Mouse (Mus musculus): ENCODE results near the gene Atf3. TPM values are rescaled to one million over a fixed set of nuclear protein-coding genes. Genes with fewer than 3 reads are reported as not detected.

Atf3 gene
- polyA plus RNA-seq, 1 experiment from 2014 or later: 14.0 TPM

- Histone ChIP-seq H3K36me3 (no peaks in the 10 kb centered on the region), H3K4me2 (no peak overlapping the region), H3K27me3 (replicated peaks) (no peaks in the 10 kb centered on the region; the same call in 1 of the 2 replicates), H3K4me3 (no peak overlapping the region), H3K9ac (no peak overlapping the region), H3K27ac (replicated peaks) (no peak overlapping the region), H3K4me1 (peaks cover 2% of the 10 kb centered on the region; the same call in 1 of the 2 replicates), H3K9me3 (no peaks in the 10 kb centered on the region)
- no peak for ATAC-seq (ENCODE audit: extremely low read depth, insufficient number of reproducible peaks, low FRiP score, low TSS enrichment)
- WGBS: 34% methylated on average over 2 of the region's 2 CpGs
Observed at GRCm38 (mm10) chr1:191211096-191211495, 6.7 kb downstream of the Atf3 start.

- no peak for ATAC-seq (ENCODE audit: extremely low read depth, insufficient number of reproducible peaks, low FRiP score, low TSS enrichment)
Observed at GRCm38 (mm10) chr1:191205791-191206190, 12.0 kb downstream of the Atf3 start.

GRCm38 (mm10) chr1:191204876-191205275, 13.0 kb downstream of the Atf3 start:
- 64% methylated on average over 5 of the region's 5 CpGs for WGBS
- Histone ChIP-seq H3K36me3 (no peaks in the 10 kb centered on the region), H3K9ac (no peak overlapping the region), H3K27ac (replicated peaks) (no peak overlapping the region), H3K27me3 (replicated peaks) (no peaks in the 10 kb centered on the region; the same call in 1 of the 2 replicates), H3K4me2 (no peak overlapping the region), H3K9me3 (no peaks in the 10 kb centered on the region), H3K4me3 (no peak overlapping the region), H3K4me1 (no peaks in the 10 kb centered on the region)
- no peak for ATAC-seq (ENCODE audit: extremely low read depth, insufficient number of reproducible peaks, low FRiP score, low TSS enrichment)

More at GRCm38 (mm10) chr1:191205791-191206190, 12.0 kb downstream of the Atf3 start:
- Histone ChIP-seq H3K4me3 (no peak overlapping the region), H3K27me3 (replicated peaks) (no peaks in the 10 kb centered on the region; the same call in 1 of the 2 replicates), H3K9ac (no peak overlapping the region), H3K4me2 (no peak overlapping the region), H3K9me3 (no peaks in the 10 kb centered on the region), H3K36me3 (no peaks in the 10 kb centered on the region), H3K27ac (replicated peaks) (no peak overlapping the region), H3K4me1 (no peaks in the 10 kb centered on the region)
- 67% methylated on average over 5 of the region's 5 CpGs for WGBS

- H3K4me2 ChIP-seq: no peak overlapping the region
- no peak overlapping the region for H3K9ac ChIP-seq
- no peaks in the 10 kb centered on the region for H3K9me3 ChIP-seq
- H3K4me1 ChIP-seq: no peaks in the 10 kb centered on the region
- WGBS: 74% methylated on average over 2 of the region's 2 CpGs
- ATAC-seq (ENCODE audit: extremely low read depth, insufficient number of reproducible peaks, low FRiP score, low TSS enrichment): no peak
- H3K4me3 ChIP-seq: no peak overlapping the region
- no peaks in the 10 kb centered on the region; the same call in 1 of the 2 replicates for H3K27me3 ChIP-seq (replicated peaks)
- no peaks in the 10 kb centered on the region for H3K36me3 ChIP-seq
- H3K27ac ChIP-seq (replicated peaks): no peak overlapping the region
Observed at GRCm38 (mm10) chr1:191203496-191203895, 14.3 kb downstream of the Atf3 start.

DNA sequence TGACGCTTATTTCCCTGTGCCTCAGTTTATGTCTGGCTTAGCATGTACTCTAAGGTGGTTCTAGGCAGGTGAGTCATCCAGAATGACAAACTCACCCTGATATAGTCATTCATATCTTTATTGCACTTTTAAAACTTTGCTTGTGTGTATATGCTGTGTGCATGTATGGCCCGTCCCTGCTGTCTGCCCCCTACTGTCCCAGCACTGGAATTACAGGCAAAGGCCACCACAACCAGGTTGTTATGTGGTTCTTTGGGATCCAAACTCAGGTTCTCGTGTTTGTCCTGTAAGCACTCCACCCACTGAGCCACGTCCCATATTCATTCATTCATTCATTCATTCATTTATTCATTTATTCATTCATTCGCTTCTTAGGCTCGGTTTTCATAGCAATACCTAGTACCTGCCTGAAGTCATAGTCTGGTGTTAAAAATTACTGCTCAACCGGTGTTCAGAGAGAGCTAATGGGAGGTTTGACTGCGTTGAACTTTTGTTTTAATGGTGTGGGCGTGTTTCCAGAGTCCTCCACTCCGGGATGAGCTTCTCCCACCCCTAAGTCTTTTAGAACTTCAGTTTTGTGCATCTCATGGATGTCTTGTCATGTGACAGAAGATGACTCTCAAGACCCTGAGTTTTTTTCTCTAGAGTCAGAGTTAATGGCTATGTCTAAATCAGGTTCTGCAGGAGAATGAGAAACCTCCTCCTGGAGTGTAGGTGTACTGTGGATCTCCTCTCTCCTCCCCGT, 15.5 kb downstream of the Atf3 start:
- ATAC-seq (ENCODE audit: extremely low read depth, insufficient number of reproducible peaks, low FRiP score, low TSS enrichment): no peak
- WGBS: 74% methylated on average over 11 of the region's 11 CpGs
- H3K9me3 ChIP-seq: no peaks in the 10 kb centered on the region
- H3K36me3 ChIP-seq: no peaks in the 10 kb centered on the region
- no peaks in the 10 kb centered on the region for H3K27me3 ChIP-seq (replicated peaks)
- H3K4me3 ChIP-seq: no peak overlapping the region
- no peaks in the 10 kb centered on the region for H3K4me1 ChIP-seq
- no peak overlapping the region for H3K27ac ChIP-seq (replicated peaks)
- no peak overlapping the region for H3K9ac ChIP-seq
- no peak overlapping the region for H3K4me2 ChIP-seq

GRCm38 (mm10) chr1:191200816-191201602, 16.8 kb downstream of the Atf3 start:
- Histone ChIP-seq H3K27ac (replicated peaks) (no peak overlapping the region), H3K27me3 (replicated peaks) (no peaks in the 10 kb centered on the region), H3K9me3 (no peaks in the 10 kb centered on the region), H3K4me1 (no peaks in the 10 kb centered on the region), H3K4me2 (no peak overlapping the region), H3K36me3 (no peaks in the 10 kb centered on the region), H3K9ac (no peak overlapping the region), H3K4me3 (no peak overlapping the region)
- WGBS: 78% methylated on average over 9 of the region's 9 CpGs
- ATAC-seq (ENCODE audit: extremely low read depth, insufficient number of reproducible peaks, low FRiP score, low TSS enrichment): no peak

GRCm38 (mm10) chr1:191197916-191198315, 19.9 kb downstream of the Atf3 start:
- Histone ChIP-seq H3K9ac (no peak overlapping the region), H3K27me3 (replicated peaks) (peaks cover 6% of the 10 kb centered on the region; the same call in 1 of the 2 replicates), H3K4me1 (peaks cover 4% of the 10 kb centered on the region; the same call in 1 of the 2 replicates), H3K27ac (replicated peaks) (no peak overlapping the region), H3K4me2 (no peak overlapping the region), H3K9me3 (no peaks in the 10 kb centered on the region), H3K36me3 (no peaks in the 10 kb centered on the region), H3K4me3 (no peak overlapping the region)
- WGBS: 51% methylated on average over 7 of the region's 7 CpGs
- no peak for ATAC-seq (ENCODE audit: extremely low read depth, insufficient number of reproducible peaks, low FRiP score, low TSS enrichment)

- Histone ChIP-seq H3K27me3 (replicated peaks) (peaks cover 21% of the 10 kb centered on the region), H3K9me3 (no peaks in the 10 kb centered on the region), H3K4me2 (no peak overlapping the region), H3K36me3 (no peaks in the 10 kb centered on the region), H3K27ac (replicated peaks) (no peak overlapping the region), H3K9ac (no peak overlapping the region), H3K4me1 (peaks cover 4% of the 10 kb centered on the region; the same call in 1 of the 2 replicates), H3K4me3 (no peak overlapping the region)
- WGBS: 86% methylated on average over 6 of the region's 6 CpGs
- no peak for ATAC-seq (ENCODE audit: extremely low read depth, insufficient number of reproducible peaks, low FRiP score, low TSS enrichment)
Observed at GRCm38 (mm10) chr1:191196016-191196415, 21.8 kb downstream of the Atf3 start.

GRCm38 (mm10) chr1:191193657-191194424, 24.0 kb downstream of the Atf3 start:
- ATAC-seq (ENCODE audit: extremely low read depth, insufficient number of reproducible peaks, low FRiP score, low TSS enrichment): no peak
- Histone ChIP-seq H3K27ac (replicated peaks) (no peak overlapping the region), H3K4me2 (no peak overlapping the region), H3K4me3 (no peak overlapping the region), H3K9ac (no peak overlapping the region), H3K36me3 (no peaks in the 10 kb centered on the region), H3K4me1 (peaks cover 4% of the 10 kb centered on the region; the same call in 1 of the 2 replicates), H3K27me3 (replicated peaks) (peaks cover 29% of the 10 kb centered on the region), H3K9me3 (no peaks in the 10 kb centered on the region)
- 31% methylated on average over 14 of the region's 14 CpGs for WGBS

DNA sequence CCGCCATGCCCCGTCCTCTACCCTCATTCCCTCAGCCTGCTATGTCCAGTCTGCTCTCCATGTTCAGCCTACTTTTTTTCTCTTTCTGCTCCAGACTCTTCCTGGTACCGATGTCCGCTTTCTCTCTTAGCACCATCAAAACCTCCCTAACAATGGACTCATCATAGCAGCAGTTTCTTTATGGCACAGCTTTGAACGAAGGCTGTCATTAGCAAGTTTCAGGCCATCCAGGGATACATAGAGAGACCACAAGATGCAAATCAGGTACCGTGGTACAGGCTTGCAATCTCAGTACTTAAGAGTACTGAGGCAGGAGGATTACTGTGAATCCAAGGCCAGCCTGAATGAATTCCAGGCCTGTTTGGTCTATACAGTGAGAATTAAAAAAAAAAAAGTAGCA, 25.1 kb downstream of the Atf3 start:
- H3K9me3 ChIP-seq: no peaks in the 10 kb centered on the region
- no peak overlapping the region for H3K4me3 ChIP-seq
- H3K36me3 ChIP-seq: no peaks in the 10 kb centered on the region
- no peak overlapping the region for H3K9ac ChIP-seq
- no peak for ATAC-seq (ENCODE audit: extremely low read depth, insufficient number of reproducible peaks, low FRiP score, low TSS enrichment)
- peaks cover 4% of the 10 kb centered on the region; the same call in 1 of the 2 replicates for H3K4me1 ChIP-seq
- WGBS: 81% methylated on average over 6 of the region's 6 CpGs
- H3K27me3 ChIP-seq (replicated peaks): peaks cover 39% of the 10 kb centered on the region
- H3K27ac ChIP-seq (replicated peaks): no peak overlapping the region
- no peak overlapping the region for H3K4me2 ChIP-seq

- no peaks in the 10 kb centered on the region for H3K36me3 ChIP-seq
- WGBS: 60% methylated on average over 6 of the region's 6 CpGs
- H3K9ac ChIP-seq: no peak overlapping the region
- H3K9me3 ChIP-seq: no peaks in the 10 kb centered on the region
- H3K4me1 ChIP-seq: peaks cover 4% of the 10 kb centered on the region; the same call in 1 of the 2 replicates
- ATAC-seq (ENCODE audit: extremely low read depth, insufficient number of reproducible peaks, low FRiP score, low TSS enrichment): no peak
- no peak overlapping the region for H3K27ac ChIP-seq (replicated peaks)
- H3K4me3 ChIP-seq: no peak overlapping the region
- H3K4me2 ChIP-seq: no peak overlapping the region
- peaks cover 43% of the 10 kb centered on the region for H3K27me3 ChIP-seq (replicated peaks)
Observed at GRCm38 (mm10) chr1:191192213-191192612, 25.6 kb downstream of the Atf3 start.

All from heart, embryonic 13.5 days (tissue).